Mouse (Mus musculus): ENCODE results near the gene Pde4b.

- TF ChIP-seq CTCF (IDR thresholded peaks at IDR 0.05; ENCODE audit: borderline replicate concordance, insufficient read depth, low read length) (no peak), POLR2A (IDR thresholded peaks at IDR 0.05; ENCODE audit: low read depth, low read length) (no peak)
Observed at GRCm38 (mm10) chr4:102439401-102440118, 352.2 kb downstream of the Pde4b start.
